ENCODE assay signal across 19 mouse cellular contexts in the genomic region with DNA sequence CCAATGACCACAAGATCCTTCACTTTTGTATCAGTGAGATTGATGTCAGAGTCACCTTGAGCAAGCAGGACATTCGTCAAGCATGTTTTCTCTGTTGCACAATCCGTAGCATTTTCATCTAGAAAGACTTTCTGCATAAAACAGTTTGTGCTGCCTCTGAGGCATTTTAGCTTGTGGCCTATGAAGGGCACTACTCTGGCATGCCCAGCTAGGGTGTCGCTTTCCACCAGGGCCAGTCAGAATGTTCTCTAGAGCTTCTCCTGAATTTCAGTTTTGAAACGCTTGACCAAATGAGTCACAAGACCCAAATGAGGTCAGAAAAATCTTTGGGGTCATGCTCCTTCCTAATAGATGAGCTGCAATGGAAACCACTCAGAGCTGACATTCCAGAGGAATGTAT.
DNase-seq lines count a peak whose midpoint lies in the region; ATAC-seq lines count a peak whose summit lies in the region.
"Had no signal": no experiment of that assay in that cellular context is flagged by ENCODE, and none has a peak within 500 bp of the region (broad histone marks: within the 10 kb centered on the region; RNA-seq: fewer than 3 reads in every experiment).

No protein-coding gene starts in this region.

- no peak for ATAC-seq in hindbrain, embryonic 11.5 days (ENCODE audit: low FRiP score)
- ATAC-seq: inflammation-experienced regulatory T-cells, adult 6 months had no signal

- peaks cover 7% of the 10 kb centered on the region for H3K4me1 ChIP-seq in hindbrain, embryonic 11.5 days (replicated peaks; ENCODE audit: control insufficient read depth, insufficient read depth, low read length)
- peaks cover 31% of the 10 kb centered on the region for H3K4me1 ChIP-seq in hindbrain, embryonic 10.5 days (replicated peaks)
- H3K4me1 ChIP-seq: embryonic facial prominence, embryonic 13.5 days; liver, embryonic 15.5 days had no signal

- no peak overlapping the region for H3K4me3 ChIP-seq in hindbrain, embryonic 11.5 days (ENCODE audit: low read depth, low read length)
- H3K4me3 ChIP-seq in hindbrain, embryonic 10.5 days = no peak overlapping the region
- H3K4me3 ChIP-seq: embryonic facial prominence, embryonic 13.5 days; liver, embryonic 15.5 days had no signal

- no peak overlapping the region for H3K4me2 ChIP-seq in hindbrain, embryonic 11.5 days (replicated peaks; ENCODE audit: low read depth, low read length)
- H3K4me2 ChIP-seq: embryonic facial prominence, embryonic 13.5 days; heart, embryonic 11.5 days; liver, embryonic 15.5 days had no signal

- H3K9ac ChIP-seq in hindbrain, embryonic 11.5 days (ENCODE audit: low read depth, low read length) = no peak overlapping the region
- H3K9ac ChIP-seq: embryonic facial prominence, embryonic 13.5 days; liver, embryonic 15.5 days had no signal

- DNase-seq in hindbrain, embryonic 11.5 days (ENCODE audit: low spot score) = peak; percentile 6
- DNase-seq in hindbrain, embryonic 10.5 days (ENCODE audit: low spot score) = no peak
- peak; percentile 42 for DNase-seq in Muller cell, postnatal 12 days (ENCODE audit: inconsistent ontology term)
- DNase-seq in adrenal gland, postnatal 10 days = peak; percentile 26
- DNase-seq in lung, postnatal 36 days = peak; percentile 25
- DNase-seq in urinary bladder, postnatal 25 days (ENCODE audit: low spot score) = no peak
- no peak for DNase-seq in testis, postnatal 10 days (ENCODE audit: low spot score)
- DNase-seq: cerebellum, adult 9-10 months; gastrocnemius, postnatal 25 days; heart, postnatal 14 days; kidney, adult 9 months; kidney, postnatal 4 days; right cerebral cortex, postnatal 25 days; thymus, postnatal 25 days had no signal

- H3K27me3 ChIP-seq in hindbrain, embryonic 11.5 days (ENCODE audit: control insufficient read depth, insufficient read depth, low read length) = no peaks in the 10 kb centered on the region
- no peaks in the 10 kb centered on the region for H3K27me3 ChIP-seq in hindbrain, embryonic 10.5 days (ENCODE audit: insufficient read depth, poor library complexity, severe bottlenecking)
- H3K27me3 ChIP-seq: embryonic facial prominence, embryonic 13.5 days; liver, embryonic 15.5 days had no signal

- no peaks in the 10 kb centered on the region for H3K9me3 ChIP-seq in hindbrain, embryonic 11.5 days (ENCODE audit: control insufficient read depth, low read length)
- no peaks in the 10 kb centered on the region; the same call in 1 of the 2 replicates for H3K9me3 ChIP-seq in hindbrain, embryonic 10.5 days

- H3K27ac ChIP-seq in hindbrain, embryonic 11.5 days (ENCODE audit: low read depth, low read length) = no peak overlapping the region
- no peak overlapping the region for H3K27ac ChIP-seq in hindbrain, embryonic 10.5 days
- H3K27ac ChIP-seq: embryonic facial prominence, embryonic 13.5 days; liver, embryonic 15.5 days; stomach, postnatal 0 days had no signal

- no peaks in the 10 kb centered on the region for H3K36me3 ChIP-seq in hindbrain, embryonic 11.5 days (ENCODE audit: control insufficient read depth, insufficient read depth, low read length)
- H3K36me3 ChIP-seq in hindbrain, embryonic 10.5 days = no peaks in the 10 kb centered on the region
- H3K36me3 ChIP-seq: embryonic facial prominence, embryonic 13.5 days; liver, embryonic 15.5 days had no signal

- WGBS in hindbrain, embryonic 11.5 days = 80% methylated on average over 4 of the region's 4 CpGs
- WGBS in hindbrain, embryonic 10.5 days = 80% methylated on average over 4 of the region's 4 CpGs

Comparison
In these comparisons a context has a peak if more than half of its experiments do, and no peak if none do; other contexts are left out.
1. DNase-seq: peak in hindbrain, embryonic 11.5 days (single experiment), Muller cell, postnatal 12 days (single experiment), adrenal gland, postnatal 10 days (single experiment) and lung, postnatal 36 days (single experiment); none in hindbrain, embryonic 10.5 days (single experiment), urinary bladder, postnatal 25 days (single experiment) and testis, postnatal 10 days (single experiment).